Mouse (Mus musculus) embryonic facial prominence, embryonic 10.5 days (tissue): ENCODE results near the gene Lpcat1. TPM values are rescaled to one million over a fixed set of nuclear protein-coding genes. Genes with fewer than 3 reads are reported as not detected.

Source experiments
- DNase-seq: peaks from one replicate; pipeline ENCODE4 v3.0.0-alpha.2; 2017; ENCODE audit warnings: low spot score
- H3K27ac ChIP-seq: fragments of 300-500 bp; sonication (generic); replicated peaks from 2 replicates; pipeline ENCODE4 v1.5.1; 2016; ENCODE audit warnings: mild to moderate bottlenecking
- H3K27me3 ChIP-seq: fragments of 300-500 bp; sonication (generic); replicated peaks from 2 replicates; pipeline ENCODE4 v1.6.1; 2016; ENCODE audit warnings: low read depth, mild to moderate bottlenecking; ENCODE audit not compliant: poor library complexity, severe bottlenecking
- H3K36me3 ChIP-seq: fragments of 300-500 bp; sonication (generic); replicated peaks from 2 replicates; pipeline ENCODE4 v1.6.1; 2016; ENCODE audit warnings: mild to moderate bottlenecking, moderate library complexity
- H3K4me1 ChIP-seq: fragments of 300-500 bp; sonication (generic); 2 replicates; pipeline ENCODE4 v1.6.1; 2016
- H3K4me3 ChIP-seq: fragments of 300-500 bp; sonication (generic); 2 replicates; pipeline ENCODE4 v1.5.1; 2016; ENCODE audit warnings: mild to moderate bottlenecking, moderate library complexity
- H3K9me3 ChIP-seq: fragments of 300-500 bp; sonication (generic); 2 replicates; pipeline ENCODE4 v1.6.1; 2016; ENCODE audit warnings: mild to moderate bottlenecking
- WGBS: fragments of 180-500 bp; shearing (Covaris S2); methylation state at CpG from one replicate; pipeline ENCODE4 v1.1.7; 2016; 5-methylcytosine and 5-hydroxymethylcytosine counted together
- polyA plus RNA-seq: library from polyadenylated mRNA; unstranded; fragments of >200 nt; fragmentation: Nextera tagmentation; extraction: Ambion mirVana; gene quantifications from 2 replicates; pipeline ENCODE4 v1.2.1, GENCODE M21; 2016

Gene Lpcat1
- polyA plus RNA-seq, 1 experiment from 2014 or later = 59.4 TPM

- WGBS = 83% methylated on average over 3 of the region's 3 CpGs
- H3K4me3 ChIP-seq = no peak overlapping the region
- no peak overlapping the region for H3K27ac ChIP-seq
- peaks cover 15% of the 10 kb centered on the region for H3K4me1 ChIP-seq
- H3K9me3 ChIP-seq = no peaks in the 10 kb centered on the region
- H3K27me3 ChIP-seq = no peaks in the 10 kb centered on the region
- no peak for DNase-seq
- no peaks in the 10 kb centered on the region for H3K36me3 ChIP-seq
Measured at GRCm38 (mm10) chr13:73448723-73449122, 18.3 kb upstream of the Lpcat1 start.

- H3K4me3 ChIP-seq = no peak overlapping the region
- no peaks in the 10 kb centered on the region for H3K36me3 ChIP-seq
- H3K9me3 ChIP-seq = no peaks in the 10 kb centered on the region
- no peaks in the 10 kb centered on the region for H3K27me3 ChIP-seq
- no peak for DNase-seq
- no peaks in the 10 kb centered on the region for H3K4me1 ChIP-seq
- H3K27ac ChIP-seq = no peak overlapping the region
- 75% methylated on average over 3 of the region's 3 CpGs for WGBS
Measured at GRCm38 (mm10) chr13:73453503-73454217, 13.3 kb upstream of the Lpcat1 start.

GRCm38 (mm10) chr13:73455328-73455727 is 11.7 kb upstream of the Lpcat1 start:
- Histone ChIP-seq H3K4me3 (no peak overlapping the region), H3K4me1 (no peaks in the 10 kb centered on the region), H3K27ac (no peak overlapping the region), H3K36me3 (no peaks in the 10 kb centered on the region), H3K27me3 (no peaks in the 10 kb centered on the region), H3K9me3 (no peaks in the 10 kb centered on the region)
- WGBS = 81% methylated on average over 3 of the region's 3 CpGs
- no peak for DNase-seq

- Histone ChIP-seq H3K27me3 (no peaks in the 10 kb centered on the region), H3K4me1 (no peaks in the 10 kb centered on the region), H3K9me3 (no peaks in the 10 kb centered on the region), H3K4me3 (no peak overlapping the region), H3K27ac (no peak overlapping the region), H3K36me3 (no peaks in the 10 kb centered on the region)
- no peak for DNase-seq
- WGBS = 92% methylated on average over 4 of the region's 4 CpGs
Measured at GRCm38 (mm10) chr13:73457301-73457700, 9.7 kb upstream of the Lpcat1 start.

- no peak overlapping the region for H3K4me3 ChIP-seq
- no peak overlapping the region for H3K27ac ChIP-seq
- H3K36me3 ChIP-seq = no peaks in the 10 kb centered on the region
- no peaks in the 10 kb centered on the region for H3K9me3 ChIP-seq
- DNase-seq = no peak
- no peaks in the 10 kb centered on the region for H3K4me1 ChIP-seq
- H3K27me3 ChIP-seq = no peaks in the 10 kb centered on the region
- 76% methylated on average over 2 of the region's 2 CpGs for WGBS
Measured at GRCm38 (mm10) chr13:73457741-73458140, 9.3 kb upstream of the Lpcat1 start.

- no peaks in the 10 kb centered on the region for H3K4me1 ChIP-seq
- no peaks in the 10 kb centered on the region for H3K36me3 ChIP-seq
- H3K4me3 ChIP-seq = no peak overlapping the region
- WGBS = 74% methylated on average over 5 of the region's 5 CpGs
- H3K27me3 ChIP-seq = no peaks in the 10 kb centered on the region
- no peaks in the 10 kb centered on the region for H3K9me3 ChIP-seq
- DNase-seq = no peak
- H3K27ac ChIP-seq = no peak overlapping the region
Measured at GRCm38 (mm10) chr13:73458719-73459118, 8.3 kb upstream of the Lpcat1 start.

GRCm38 (mm10) chr13:73459189-73459850 is 7.7 kb upstream of the Lpcat1 start:
- DNase-seq = no peak
- Histone ChIP-seq H3K9me3 (no peaks in the 10 kb centered on the region), H3K36me3 (no peaks in the 10 kb centered on the region), H3K27me3 (no peaks in the 10 kb centered on the region), H3K4me3 (no peak overlapping the region), H3K4me1 (no peaks in the 10 kb centered on the region), H3K27ac (no peak overlapping the region)
- WGBS = 71% methylated on average over 7 of the region's 7 CpGs

- Histone ChIP-seq H3K9me3 (no peaks in the 10 kb centered on the region), H3K4me1 (no peaks in the 10 kb centered on the region), H3K4me3 (no peak overlapping the region), H3K36me3 (no peaks in the 10 kb centered on the region), H3K27ac (no peak overlapping the region), H3K27me3 (no peaks in the 10 kb centered on the region)
- no peak for DNase-seq
Measured at GRCm38 (mm10) chr13:73461551-73461950, 5.4 kb upstream of the Lpcat1 start.

- Histone ChIP-seq H3K27me3 (no peaks in the 10 kb centered on the region), H3K4me1 (peaks cover 29% of the 10 kb centered on the region), H3K4me3 (no peak overlapping the region), H3K9me3 (no peaks in the 10 kb centered on the region), H3K27ac (no peak overlapping the region), H3K36me3 (peaks cover 7% of the 10 kb centered on the region)
- WGBS = 83% methylated on average over 2 of the region's 2 CpGs
- no peak for DNase-seq
Measured at GRCm38 (mm10) chr13:73465156-73465555, 1.8 kb upstream of the Lpcat1 start.

- Histone ChIP-seq H3K27me3 (no peaks in the 10 kb centered on the region), H3K9me3 (no peaks in the 10 kb centered on the region), H3K4me3 (peak overlapping the region; percentile 98; the same call in 1 of the 2 replicates), H3K4me1 (peaks cover 37% of the 10 kb centered on the region), H3K27ac (no peak overlapping the region; the same call in 1 of the 2 replicates), H3K36me3 (peaks cover 17% of the 10 kb centered on the region)
- 82% methylated on average over 3 of the region's 3 CpGs for WGBS
- DNase-seq = no peak
Measured at GRCm38 (mm10) chr13:73466411-73466810, 586 bp upstream of the Lpcat1 start.

GRCm38 (mm10) chr13:73467421-73468237 is 632 bp downstream of the Lpcat1 start:
- Histone ChIP-seq H3K9me3 (no peaks in the 10 kb centered on the region), H3K4me3 (peak overlapping the region; percentile 98), H3K27me3 (no peaks in the 10 kb centered on the region), H3K36me3 (peaks cover 23% of the 10 kb centered on the region), H3K4me1 (peaks cover 47% of the 10 kb centered on the region), H3K27ac (peak overlapping the region; percentile 99)
- WGBS = under 1% methylated on average over 53 of the region's 53 CpGs
- DNase-seq = no peak

- 73% methylated on average over 3 of the region's 3 CpGs for WGBS
Measured at GRCm38 (mm10) chr13:73468834-73469233, 1.8 kb downstream of the Lpcat1 start.

More at GRCm38 (mm10) chr13:73468834-73469233, 1.8 kb downstream of the Lpcat1 start:
- no peaks in the 10 kb centered on the region for H3K27me3 ChIP-seq
- H3K36me3 ChIP-seq = peaks cover 28% of the 10 kb centered on the region
- DNase-seq = no peak
- H3K9me3 ChIP-seq = no peaks in the 10 kb centered on the region
- peak overlapping the region; percentile 99 for H3K27ac ChIP-seq
- H3K4me3 ChIP-seq = peak overlapping the region; percentile 98
- peaks cover 56% of the 10 kb centered on the region for H3K4me1 ChIP-seq
